Mouse (Mus musculus): ENCODE results near the gene Cd7.
A peak's percentile ranks its signal among the peaks of the same experiment; 100 is the strongest.

- TF ChIP-seq CTCF (IDR thresholded peaks at IDR 0.05; ENCODE audit: low read depth, low read length) (no peak), POLR2A (IDR thresholded peaks at IDR 0.05; ENCODE audit: extremely low read depth, insufficient read depth, low read length) (peak; percentile 55; the same call in 1 of the 2 replicates)
Observed at GRCm38 (mm10) chr11:120990951-120991526, 48.2 kb downstream of the Cd7 start, which contains the start of gene Csnk1d.
